Comparison of ENCODE assay signal across 16 mouse cellular contexts in genomic region chr12:110609153-110609497, GRCm38 (mm10). TPM values are rescaled to one million over a fixed set of nuclear protein-coding genes. Genes with fewer than 3 reads are reported as not detected.
DNase-seq lines count a peak whose midpoint lies in the region; ATAC-seq and TF ChIP-seq lines count a peak whose summit lies in the region.
"Had no signal": no experiment of that assay in that cellular context is flagged by ENCODE, and none has a peak within 500 bp of the region (broad histone marks: within the 10 kb centered on the region; RNA-seq: fewer than 3 reads in every experiment).

No protein-coding gene starts in this region.

- no peaks in the 10 kb centered on the region for H3K27me3 ChIP-seq in cerebellum, adult 2 months (ENCODE audit: control insufficient read depth, insufficient read depth, low read length)
- H3K27me3 ChIP-seq in kidney, embryonic 15.5 days: no peaks in the 10 kb centered on the region
- no peaks in the 10 kb centered on the region for H3K27me3 ChIP-seq in kidney, embryonic 14.5 days (ENCODE audit: control insufficient read depth, insufficient read depth, low read length)
- H3K27me3 ChIP-seq in midbrain, postnatal 0 days (ENCODE audit: insufficient read depth, low read length): no peaks in the 10 kb centered on the region
- H3K27me3 ChIP-seq in midbrain, embryonic 10.5 days (ENCODE audit: low read depth, poor library complexity, severe bottlenecking): no peaks in the 10 kb centered on the region
- H3K27me3 ChIP-seq: liver, embryonic 15.5 days; neural tube, embryonic 12.5 days had no signal

- 34% methylated on average over 9 of the region's 9 CpGs for WGBS in cerebellum, adult 2 months
- 88% methylated on average over 9 of the region's 9 CpGs for WGBS in kidney, embryonic 15.5 days
- 83% methylated on average over 9 of the region's 9 CpGs for WGBS in kidney, embryonic 14.5 days
- 81% methylated on average over 9 of the region's 9 CpGs for WGBS in midbrain, postnatal 0 days
- WGBS in midbrain, embryonic 10.5 days: 95% methylated on average over 9 of the region's 9 CpGs

- H3K4me1 ChIP-seq in cerebellum, adult 2 months (ENCODE audit: control insufficient read depth, insufficient read depth, low read length): peaks cover 14% of the 10 kb centered on the region
- H3K4me1 ChIP-seq in kidney, embryonic 15.5 days: peaks cover 13% of the 10 kb centered on the region; the same call in 1 of the 2 replicates
- H3K4me1 ChIP-seq in kidney, embryonic 14.5 days (ENCODE audit: control insufficient read depth, insufficient read depth, low read length): no peaks in the 10 kb centered on the region; the same call in 1 of the 2 replicates
- no peaks in the 10 kb centered on the region; the same call in 1 of the 2 replicates for H3K4me1 ChIP-seq in midbrain, postnatal 0 days (ENCODE audit: insufficient read depth, low read length)
- peaks cover 7% of the 10 kb centered on the region; the same call in 1 of the 2 replicates for H3K4me1 ChIP-seq in midbrain, embryonic 10.5 days

- no peak for DNase-seq in cerebellum, adult 2 months
- DNase-seq in midbrain, postnatal 0 days (ENCODE audit: low spot score): no peak
- no peak for DNase-seq in midbrain, embryonic 10.5 days (ENCODE audit: low spot score)
- DNase-seq in spleen, adult 12 weeks (ENCODE audit: low spot score): no peak
- DNase-seq in Muller cell, postnatal 12 days (ENCODE audit: inconsistent ontology term): no peak
- DNase-seq: midbrain, embryonic 14.5 days; thymus, adult 18-20 months had no signal

- H3K36me3 ChIP-seq in kidney, embryonic 15.5 days: peaks cover 28% of the 10 kb centered on the region
- H3K36me3 ChIP-seq in kidney, embryonic 14.5 days (ENCODE audit: control insufficient read depth, insufficient read depth, low read length): peaks cover 32% of the 10 kb centered on the region
- H3K36me3 ChIP-seq in midbrain, postnatal 0 days (ENCODE audit: insufficient read depth, low read length): peaks cover 18% of the 10 kb centered on the region
- H3K36me3 ChIP-seq in midbrain, embryonic 10.5 days: peaks cover 69% of the 10 kb centered on the region

- TF ChIP-seq CTCF in cerebellum, adult 2 months (IDR thresholded peaks at IDR 0.05; ENCODE audit: borderline replicate concordance, insufficient read depth, low read depth, low read length): no peak
- TF ChIP-seq CTCF in midbrain, postnatal 0 days (IDR thresholded peaks at IDR 0.05): no peak

- H3K9ac ChIP-seq in kidney, embryonic 15.5 days: no peak overlapping the region
- no peak overlapping the region for H3K9ac ChIP-seq in kidney, embryonic 14.5 days (ENCODE audit: low read depth, low read length)
- H3K9ac ChIP-seq in midbrain, postnatal 0 days (replicated peaks; ENCODE audit: low read length, poor library complexity, severe bottlenecking): no peak overlapping the region
- H3K9ac ChIP-seq: liver, embryonic 15.5 days; neural tube, embryonic 12.5 days had no signal

- 0 out of 2 replicates have a peak overlapping the region, but pooled peaks have one; percentile 34 for H3K27ac ChIP-seq in cerebellum, adult 2 months (ENCODE audit: insufficient read depth, low read length)
- H3K27ac ChIP-seq in kidney, embryonic 15.5 days: peak overlapping the region; percentile 64; the same call in 1 of the 2 replicates
- no peak overlapping the region for H3K27ac ChIP-seq in kidney, embryonic 14.5 days (ENCODE audit: low read depth, low read length)
- H3K27ac ChIP-seq in midbrain, postnatal 0 days (ENCODE audit: low read depth, low read length): no peak overlapping the region
- H3K27ac ChIP-seq in midbrain, embryonic 10.5 days (replicated peaks): no peak overlapping the region
- H3K27ac ChIP-seq: embryonic facial prominence, embryonic 10.5 days; forebrain, embryonic 10.5 days; heart, embryonic 10.5 days; layer of hippocampus, adult 2 months; liver, embryonic 15.5 days; neural tube, embryonic 12.5 days had no signal

- H3K4me2 ChIP-seq in kidney, embryonic 15.5 days: no peak overlapping the region
- no peak overlapping the region for H3K4me2 ChIP-seq in kidney, embryonic 14.5 days (replicated peaks; ENCODE audit: low read depth, low read length)
- no peak overlapping the region for H3K4me2 ChIP-seq in midbrain, postnatal 0 days (ENCODE audit: low read depth, low read length, poor library complexity, severe bottlenecking)
- H3K4me2 ChIP-seq: liver, embryonic 15.5 days; neural tube, embryonic 12.5 days had no signal

- ATAC-seq in cerebellum, adult (ENCODE audit: insufficient number of reproducible peaks, low FRiP score, low TSS enrichment): no peak
- ATAC-seq in kidney, embryonic 15.5 days (replicated peaks; ENCODE audit: low FRiP score): no peak
- ATAC-seq in kidney, embryonic 14.5 days (ENCODE audit: low FRiP score, low TSS enrichment): no peak
- ATAC-seq in midbrain, postnatal 0 days (ENCODE audit: low FRiP score): 0 out of 2 replicates have a peak, but pooled peaks have one; percentile 8

- H3K9me3 ChIP-seq in kidney, embryonic 15.5 days (replicated peaks): no peaks in the 10 kb centered on the region
- H3K9me3 ChIP-seq in kidney, embryonic 14.5 days (ENCODE audit: control insufficient read depth, low read length): no peaks in the 10 kb centered on the region
- no peaks in the 10 kb centered on the region for H3K9me3 ChIP-seq in midbrain, postnatal 0 days (ENCODE audit: low read length)
- H3K9me3 ChIP-seq in midbrain, embryonic 10.5 days (replicated peaks): no peaks in the 10 kb centered on the region
- H3K9me3 ChIP-seq: embryonic facial prominence, embryonic 10.5 days; forebrain, embryonic 10.5 days; heart, embryonic 10.5 days; liver, embryonic 15.5 days; neural tube, embryonic 12.5 days had no signal

- H3K4me3 ChIP-seq in cerebellum, adult 2 months (replicated peaks; ENCODE audit: insufficient read depth, low read depth, low read length): peak overlapping the region; percentile 7
- H3K4me3 ChIP-seq in kidney, embryonic 15.5 days (replicated peaks): no peak overlapping the region
- H3K4me3 ChIP-seq in kidney, embryonic 14.5 days (ENCODE audit: low read length): no peak overlapping the region
- no peak overlapping the region for H3K4me3 ChIP-seq in midbrain, postnatal 0 days (ENCODE audit: low read depth, low read length)
- H3K4me3 ChIP-seq in midbrain, embryonic 10.5 days: no peak overlapping the region
- H3K4me3 ChIP-seq: embryonic facial prominence, embryonic 10.5 days; forebrain, embryonic 10.5 days; heart, embryonic 10.5 days; layer of hippocampus, adult 2 months; liver, embryonic 15.5 days; neural tube, embryonic 12.5 days had no signal

- TF ChIP-seq POLR2A in cerebellum, adult 2 months (IDR thresholded peaks at IDR 0.05; ENCODE audit: borderline replicate concordance, insufficient read depth, low read length): no peak

RNA-seq across cellular contexts. Expression of gene Dync1h1, which starts 7.9 kb away (rescaled TPM):
- polyA plus RNA-seq in cerebellum, adult 2 months (2012; rRNA removed): 358 and 400 TPM in 2 replicates
- polyA plus RNA-seq in kidney, embryonic 15.5 days (2015; fragmentation: Nextera tagmentation; extraction: Ambion mirVana): 38.6 and 52.4 TPM in 2 replicates
- polyA plus RNA-seq in kidney, embryonic 14.5 days (2014; fragmentation: Nextera tagmentation; extraction: Ambion mirVana): 40.9 and 63.6 TPM in 2 replicates
- 271 and 313 TPM in 2 replicates for total RNA-seq in midbrain, postnatal 0 days (2014; rRNA removed)
- polyA plus RNA-seq in midbrain, postnatal 0 days (2015; fragmentation: Nextera tagmentation; extraction: Ambion mirVana): 52.1 and 60.3 TPM in 2 replicates
- polyA plus RNA-seq in midbrain, embryonic 10.5 days (2016; fragmentation: Nextera tagmentation; extraction: Ambion mirVana): 58.9 and 71.5 TPM in 2 replicates

Comparison
In these comparisons a context has a peak if more than half of its experiments do, and no peak if none do; other contexts are left out.
1. H3K27ac ChIP-seq: peak in cerebellum, adult 2 months (single experiment) and kidney, embryonic 15.5 days (single experiment); none in kidney, embryonic 14.5 days (single experiment), midbrain, postnatal 0 days (single experiment) and midbrain, embryonic 10.5 days (single experiment).